Mouse (Mus musculus) testis, adult 2 months (tissue): Measurements from ENCODE around the gene Cmtm8.

Experiments
- CTCF ChIP-seq: fragments of 200-500 bp; IDR thresholded peaks from 2 replicates; pipeline ENCODE4 v1.5.1; 2012; ENCODE audit warnings: low read depth, mild to moderate bottlenecking, inconsistent platforms, low read length, moderate library complexity; ENCODE audit not compliant: control insufficient read depth, insufficient read depth, insufficient replicate concordance
- POLR2A ChIP-seq: fragments of 200-500 bp; IDR thresholded peaks from 2 replicates; pipeline ENCODE4 v1.6.1; 2012; ENCODE audit warnings: low read depth, mild to moderate bottlenecking, inconsistent platforms, low read length, moderate library complexity; ENCODE audit not compliant: control insufficient read depth

- TF ChIP-seq CTCF (no peak), POLR2A (no peak)
These were observed 11.4 kb upstream of the Cmtm8 start for GRCm38 (mm10) chr9:114855327-114855726.
